Mouse (Mus musculus) natural killer cell, adult 2 months (primary cell): Measurements from ENCODE around the gene Ppp1ca.

Experiments used
- DNase-seq, 2 experiments: peaks; one replicate each; pipeline ENCODE4 v3.0.0; 2022; ENCODE audit warnings: low spot score in 2 of 2

Gene Ppp1ca

GRCm38 (mm10) chr19:4154437-4155222 is 37.2 kb upstream of the Ppp1ca start:
- DNase-seq, result peak; percentile 60 to 61

GRCm38 (mm10) chr19:4155223-4156072 is 36.4 kb upstream of the Ppp1ca start:
- DNase-seq, result peak in 1 of 2 experiments; percentile 54

DNA sequence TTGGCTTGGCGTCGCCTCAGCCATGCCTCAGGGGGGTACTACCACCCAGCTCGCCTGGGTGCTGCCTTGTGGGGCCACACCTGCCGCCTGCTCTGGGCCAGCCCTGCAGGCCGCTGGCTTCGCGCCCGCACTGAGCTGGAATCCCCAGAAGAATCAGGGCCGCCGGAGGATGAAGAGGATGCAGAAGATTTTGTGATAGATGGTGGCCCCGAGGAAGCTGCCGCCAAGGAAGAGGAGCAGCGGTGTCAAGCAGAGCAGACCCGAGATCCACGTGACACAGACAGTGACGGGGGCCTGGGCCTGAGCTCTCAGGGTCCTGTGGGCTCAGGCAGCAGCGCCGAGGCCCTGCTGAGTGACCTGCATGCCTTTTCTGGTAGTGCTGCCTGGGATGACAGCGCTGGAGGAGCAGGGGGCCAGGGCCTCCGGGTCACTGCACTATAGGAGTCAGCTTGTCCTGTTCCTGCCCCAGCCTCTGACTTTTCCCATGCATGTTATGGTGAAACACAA is 35.7 kb upstream of the Ppp1ca start:
- no peak for DNase-seq

DNA sequence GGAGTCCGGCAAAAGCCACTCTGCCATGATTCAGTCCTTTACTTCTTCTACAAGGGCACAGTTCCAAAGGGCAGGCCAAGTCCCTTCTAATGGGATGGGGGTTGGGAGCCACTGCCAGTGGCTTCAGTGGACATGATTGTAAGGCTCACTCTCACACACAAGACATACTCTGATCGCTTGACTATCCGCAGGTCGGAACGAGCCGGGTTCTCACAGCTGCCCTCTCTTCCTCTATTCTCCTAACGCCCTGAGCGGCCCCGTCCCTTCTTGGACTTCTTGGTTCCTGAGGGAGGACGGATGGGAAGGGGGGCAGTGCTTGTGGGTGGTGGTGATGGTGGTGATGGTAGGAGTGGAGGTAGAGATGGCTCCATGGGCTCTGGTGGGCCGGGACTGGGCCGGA is 35.1 kb upstream of the Ppp1ca start:
- no peak for DNase-seq

- DNase-seq, result no peak
Observed at GRCm38 (mm10) chr19:4159049-4159448, 32.8 kb upstream of the Ppp1ca start.

DNA sequence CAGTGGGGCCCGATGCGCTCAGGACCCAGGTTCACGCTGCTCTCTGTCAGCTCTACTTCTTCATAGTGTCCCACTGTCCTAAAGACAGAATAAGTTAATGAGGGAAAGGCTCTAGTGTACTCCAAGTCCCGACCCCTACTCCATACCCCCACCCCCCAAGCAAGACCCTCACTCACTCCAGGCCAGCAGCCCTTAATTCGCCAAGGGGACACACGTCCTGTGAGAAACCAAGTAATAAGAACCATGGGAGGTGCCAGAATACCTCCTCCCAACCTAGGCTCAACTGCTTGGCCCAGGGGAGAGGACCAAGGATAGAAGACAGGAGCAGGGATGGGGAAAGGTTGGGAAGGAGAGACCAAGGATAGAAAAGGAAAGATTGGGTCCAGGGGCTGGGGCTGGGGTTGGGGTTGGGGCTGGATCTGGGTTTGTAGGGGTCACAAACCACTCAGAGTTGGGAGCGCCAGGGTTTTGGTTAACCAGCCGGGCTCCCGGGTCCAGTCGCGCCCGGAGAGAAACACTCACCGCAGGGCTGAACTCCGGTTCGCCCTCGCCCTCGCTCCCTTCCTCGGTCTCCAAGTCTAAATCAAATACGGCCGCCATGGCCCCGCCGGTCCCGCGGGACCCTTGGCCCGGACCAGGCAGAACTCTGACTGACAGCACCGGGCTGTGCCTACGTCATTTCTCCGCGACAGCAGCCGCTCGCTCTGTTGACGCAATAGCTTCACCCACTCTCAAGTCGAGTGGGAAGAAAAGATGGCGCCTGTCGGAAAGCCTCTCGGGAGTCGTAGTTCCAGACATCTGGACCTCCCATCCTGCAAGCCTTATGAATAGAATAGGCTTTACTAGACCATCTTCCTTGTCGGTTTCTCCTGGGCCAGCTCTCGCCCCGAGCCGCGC is 29.0 kb upstream of the Ppp1ca start, which contains the start of gene Rps6kb2:
Rps6kb2 (minus strand) TSS at position 709 of the 897 bp plus-strand sequence.
- peak; percentile 90 to 94 for DNase-seq

DNA sequence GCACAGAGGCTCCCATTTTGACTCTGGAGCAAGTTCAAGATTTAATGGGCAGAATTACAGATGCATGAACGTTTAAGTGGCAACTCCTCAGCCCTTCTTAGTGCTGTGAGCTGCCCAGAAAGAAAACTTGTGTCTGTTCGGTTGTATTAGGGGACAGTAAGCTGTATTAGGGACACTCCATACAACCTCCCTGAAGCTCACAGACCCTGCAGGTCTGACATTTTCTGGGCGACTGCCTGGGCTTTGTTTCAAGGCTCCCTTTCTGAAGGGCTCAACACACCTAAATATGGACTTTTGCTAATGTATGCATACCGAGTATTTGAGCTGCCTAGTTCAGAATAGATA is 28.4 kb upstream of the Ppp1ca start:
- no peak for DNase-seq

DNA sequence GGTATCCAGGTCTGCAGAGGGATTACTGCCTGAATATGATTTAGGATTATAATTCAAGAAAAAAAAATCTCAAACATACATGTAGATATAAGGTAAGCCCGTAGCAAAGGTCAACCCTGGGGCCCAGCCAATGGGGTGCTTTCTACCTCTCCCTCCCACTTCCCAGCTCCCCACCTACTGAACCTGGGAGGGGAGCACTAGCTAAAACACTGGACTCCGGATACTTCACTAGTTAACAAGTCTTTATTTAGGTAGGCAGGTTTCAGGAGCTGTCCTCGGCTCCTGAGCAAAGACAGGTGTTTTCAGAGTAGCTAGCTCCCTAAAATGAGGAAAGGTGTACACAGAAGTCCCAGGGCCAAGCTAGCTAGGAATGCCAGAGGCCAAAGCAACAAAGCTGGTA is 27.8 kb upstream of the Ppp1ca start:
- DNase-seq, result no peak

GRCm38 (mm10) chr19:4164721-4165120 is 27.1 kb upstream of the Ppp1ca start:
- DNase-seq, result no peak

DNA sequence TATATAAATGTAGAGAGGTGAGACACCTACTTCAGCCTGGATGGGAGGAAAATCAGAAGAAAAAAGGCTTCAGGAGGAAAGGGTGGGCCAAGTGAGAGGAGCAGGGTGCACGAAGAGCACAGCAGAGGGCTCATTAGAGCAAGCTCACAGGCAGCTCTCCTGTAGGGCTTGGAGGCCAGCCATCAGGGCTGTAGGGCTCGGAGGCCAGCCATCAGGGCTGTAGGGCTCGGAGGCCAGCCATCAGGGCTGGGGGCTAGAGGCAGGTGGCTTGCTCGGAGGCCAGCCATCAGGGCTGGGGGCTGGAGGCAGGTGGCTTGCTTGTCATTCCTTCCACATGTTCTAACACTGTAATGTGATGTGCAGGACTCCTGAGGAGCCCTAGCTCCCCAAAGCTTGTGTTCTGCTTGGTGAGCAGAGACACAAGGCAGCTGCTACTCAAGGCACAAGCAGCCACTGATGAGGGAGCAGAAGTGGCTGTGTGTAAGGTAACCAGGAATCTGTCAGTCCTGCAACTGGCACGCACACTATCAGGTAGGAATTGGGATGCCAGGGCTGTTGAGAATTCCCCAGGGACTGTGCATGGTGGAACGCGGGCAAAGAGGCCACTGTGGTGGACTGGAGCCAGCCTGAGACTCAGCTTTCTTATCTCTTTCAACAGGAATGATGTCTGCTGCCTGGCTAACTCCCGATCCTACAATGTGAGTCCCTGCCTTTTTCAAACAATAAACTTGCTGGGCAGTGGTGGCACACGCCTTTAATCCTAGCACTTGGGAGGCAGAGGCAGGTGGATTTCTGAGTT is 25.0 kb upstream of the Ppp1ca start:
- no peak for DNase-seq

- DNase-seq, result peak; percentile 99
Observed at GRCm38 (mm10) chr19:4169378-4169784, 22.5 kb upstream of the Ppp1ca start.

GRCm38 (mm10) chr19:4169810-4170209 is 22.1 kb upstream of the Ppp1ca start:
- no peak for DNase-seq

GRCm38 (mm10) chr19:4170723-4171392 is 21.0 kb upstream of the Ppp1ca start:
- no peak for DNase-seq

- DNase-seq, result no peak
Observed at GRCm38 (mm10) chr19:4171393-4172290, 20.2 kb upstream of the Ppp1ca start.

- DNase-seq, result no peak
Observed at GRCm38 (mm10) chr19:4172925-4173324, 18.9 kb upstream of the Ppp1ca start.

DNA sequence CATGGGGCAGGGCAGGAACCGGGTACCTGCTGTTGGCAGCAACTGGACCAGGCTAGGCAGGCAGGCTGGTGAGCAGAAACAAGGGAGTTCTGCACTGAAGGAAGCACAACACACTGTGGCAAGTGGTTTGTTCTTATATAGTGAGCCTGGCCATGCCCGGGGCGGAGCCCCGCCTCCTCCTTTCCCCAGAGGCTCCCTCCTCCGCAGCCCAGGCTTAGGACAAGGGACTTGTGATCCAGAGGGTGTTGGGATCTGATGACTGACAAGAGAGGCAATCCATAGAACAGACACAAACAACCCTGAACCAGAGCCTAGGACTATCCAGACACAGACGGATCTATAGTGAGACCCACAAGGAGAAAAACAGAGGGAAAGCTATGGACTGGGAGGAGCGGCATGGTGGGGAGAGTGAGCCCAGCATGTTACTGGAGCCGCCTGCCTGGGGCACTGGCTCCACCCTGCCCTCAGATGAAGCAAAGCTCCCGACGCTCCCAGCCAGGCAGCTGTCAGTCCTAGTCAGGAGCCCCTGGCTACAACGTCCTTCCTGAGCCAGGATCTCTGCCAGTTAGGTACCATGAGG is 16.4 kb upstream of the Ppp1ca start, which contains the start of gene Carns1:
Carns1 (minus strand) TSS at position 112 of the 580 bp plus-strand sequence.
- DNase-seq, result no peak

- DNase-seq, result no peak
Observed at GRCm38 (mm10) chr19:4180411-4180810, 11.5 kb upstream of the Ppp1ca start.

DNA sequence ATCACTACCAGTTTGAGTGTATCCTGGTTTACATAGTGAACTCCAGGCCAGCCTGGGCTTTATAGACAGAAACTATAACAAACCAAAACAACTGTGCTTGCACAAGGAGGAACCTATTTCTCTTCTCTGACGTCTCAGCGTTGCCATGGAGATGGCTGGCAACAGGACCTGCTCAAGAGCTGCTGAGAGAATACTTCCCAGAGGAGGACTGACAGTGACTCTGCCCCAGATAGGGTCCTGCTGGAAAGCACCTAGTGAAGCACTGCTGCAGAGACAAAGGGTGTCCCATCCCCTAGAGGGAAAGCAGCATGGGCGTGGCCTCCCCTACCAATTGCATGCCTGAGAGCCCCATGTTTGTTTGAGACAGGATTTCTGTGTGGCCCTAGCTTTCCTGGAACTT is 10.0 kb upstream of the Ppp1ca start:
- DNase-seq, result peak; percentile 55 to 81

- DNase-seq, result no peak
Observed at GRCm38 (mm10) chr19:4183689-4184088, 8.2 kb upstream of the Ppp1ca start.
